Mouse (Mus musculus): ENCODE measurements around the gene Saysd1. TPM values are rescaled to one million over a fixed set of nuclear protein-coding genes. Genes with fewer than 3 reads are reported as not detected.
A peak's percentile ranks its signal among the peaks of the same experiment; 100 is the strongest.

Gene Saysd1
- total and polyA plus RNA-seq, 3 experiments, result 5.3 to 6.6 (median 5.9) TPM

DNA sequence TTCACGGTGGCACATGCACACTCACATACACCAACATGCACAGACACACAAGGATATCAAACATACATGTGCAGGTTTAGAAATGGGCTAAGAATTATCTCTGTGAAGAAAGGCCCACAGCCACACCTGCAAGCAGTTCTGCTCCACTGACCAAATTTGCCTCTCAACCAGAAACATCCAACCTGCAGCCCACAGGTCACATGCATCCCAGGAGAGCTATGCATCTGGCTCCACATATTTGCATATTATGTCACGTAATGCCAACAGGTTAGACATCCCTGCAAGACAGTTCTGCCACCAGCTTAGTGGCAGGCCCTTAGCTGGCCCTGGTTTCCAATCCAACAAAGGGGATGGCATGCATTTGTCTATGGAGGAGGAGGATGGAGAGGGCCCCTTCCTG lies 29.7 kb upstream of the Saysd1 start:
- in situ Hi-C loops (cut with MboI; ENCODE audit: low pct_ligation_motif_present, low pct_unique_long_range_greater_than_20kb, low sequenced_read_pairs), result no loop called here
- H3K4me2 ChIP-seq (ENCODE audit: insufficient read depth, low read depth, poor library complexity, severe bottlenecking), result no peak overlapping the region
- dilution Hi-C loops (cut with MboI; ENCODE audit: extremely low pct_ligation_motif_present, extremely low pct_unique_long_range_greater_than_20kb, low sequenced_read_pairs), result no loop called here
- no peak overlapping the region for H3K27ac ChIP-seq (ENCODE audit: insufficient read depth, low read depth)
- H3K36me3 ChIP-seq (replicated peaks in 1 of 2; ENCODE audit: control insufficient read depth in 1 of 2, insufficient read depth in 1 of 2, low read length in 1 of 2), result peaks cover 0 to 76% of the 10 kb centered on the region in 2 experiments
- H3K4me1 ChIP-seq (ENCODE audit: control insufficient read depth in 1 of 2, insufficient read depth in 2 of 2), result peaks cover 40 to 95% of the 10 kb centered on the region in 2 experiments
- H3K9ac ChIP-seq (ENCODE audit: insufficient read depth, low read depth), result no peak overlapping the region
- DNase-seq (ENCODE audit: extremely low read depth), result no peak
- no peaks in the 10 kb centered on the region for H3K9me3 ChIP-seq (replicated peaks; ENCODE audit: low read length)
- no peaks in the 10 kb centered on the region for H3K27me3 ChIP-seq (replicated peaks)
- TF ChIP-seq TCF12 (IDR thresholded peaks at IDR 0.05; ENCODE audit: low read depth, low read length) (peak; percentile 49; the same call in 1 of the 2 replicates), MXI1 (IDR thresholded peaks at IDR 0.05; ENCODE audit: low read depth, low read length) (no peak), EP300 (IDR thresholded peaks at IDR 0.05; ENCODE audit: low read length) (peak; percentile 26; the same call in 1 of the 2 replicates), MAZ (IDR thresholded peaks at IDR 0.05; ENCODE audit: low read depth, low read length) (no peak), CTCF (conservative IDR thresholded peaks at IDR 0.05 in 1 of 2, IDR thresholded peaks at IDR 0.05 in 1 of 2; ENCODE audit: low read depth in 2 of 2, low read length in 2 of 2) (no peak), ETS1 (conservative IDR thresholded peaks at IDR 0.05; ENCODE audit: low read depth, low read length) (peak; percentile 74), BHLHE40 (IDR thresholded peaks at IDR 0.05; ENCODE audit: low read depth, low read length) (peak; percentile 93)
- H3K79me2 ChIP-seq (replicated peaks; ENCODE audit: control insufficient read depth, extremely low read depth, insufficient read depth, poor library complexity, severe bottlenecking), result peaks cover 31% of the 10 kb centered on the region
- H3K4me3 ChIP-seq (replicated peaks in 1 of 3; ENCODE audit: low read depth in 2 of 3, low read length in 2 of 3, poor library complexity in 1 of 3), result no peak overlapping the region

DNA sequence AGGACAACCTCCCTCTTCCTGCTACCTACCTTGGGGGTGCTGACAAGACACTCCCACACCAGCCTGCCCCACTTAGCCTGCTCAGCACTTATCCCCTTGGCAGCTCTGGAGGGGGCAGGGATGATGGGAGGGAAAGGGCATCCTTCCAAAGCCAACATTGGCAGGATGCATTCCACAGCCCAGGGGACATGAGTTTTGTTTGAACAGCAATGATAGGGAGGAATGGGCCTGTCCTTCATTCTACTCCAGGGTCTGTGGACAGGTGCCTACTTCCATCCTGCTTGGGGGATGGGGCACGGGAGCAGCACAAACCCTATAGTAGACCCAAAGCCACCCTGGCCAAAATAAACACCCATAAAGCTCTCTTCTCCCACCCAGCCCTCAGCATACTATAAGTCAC lies 27.1 kb upstream of the Saysd1 start:
- TF ChIP-seq MXI1 (IDR thresholded peaks at IDR 0.05; ENCODE audit: low read depth, low read length), result no peak
- in situ Hi-C loops (cut with MboI; ENCODE audit: low pct_ligation_motif_present, low pct_unique_long_range_greater_than_20kb, low sequenced_read_pairs) (no loop called here), dilution Hi-C loops (cut with MboI; ENCODE audit: extremely low pct_ligation_motif_present, extremely low pct_unique_long_range_greater_than_20kb, low sequenced_read_pairs) (no loop called here)
- peaks cover 14% of the 10 kb centered on the region for H3K79me2 ChIP-seq (replicated peaks; ENCODE audit: control insufficient read depth, extremely low read depth, insufficient read depth, poor library complexity, severe bottlenecking)
- no peak overlapping the region for H3K4me3 ChIP-seq (replicated peaks in 1 of 3; ENCODE audit: low read depth in 2 of 3, low read length in 2 of 3, poor library complexity in 1 of 3)
- H3K4me1 ChIP-seq (ENCODE audit: control insufficient read depth in 1 of 2, insufficient read depth in 2 of 2), result peaks cover 27 to 93% of the 10 kb centered on the region in 2 experiments
- no peaks in the 10 kb centered on the region for H3K27me3 ChIP-seq (replicated peaks)
- no peak overlapping the region for H3K4me2 ChIP-seq (ENCODE audit: insufficient read depth, low read depth, poor library complexity, severe bottlenecking)
- H3K36me3 ChIP-seq (replicated peaks in 1 of 2; ENCODE audit: control insufficient read depth in 1 of 2, insufficient read depth in 1 of 2, low read length in 1 of 2), result peaks cover 0 to 70% of the 10 kb centered on the region in 2 experiments
- H3K27ac ChIP-seq (ENCODE audit: insufficient read depth, low read depth), result no peak overlapping the region
- no peak for DNase-seq (ENCODE audit: extremely low read depth)
- no peak overlapping the region for H3K9ac ChIP-seq (ENCODE audit: insufficient read depth, low read depth)
- H3K9me3 ChIP-seq (replicated peaks; ENCODE audit: low read length), result no peaks in the 10 kb centered on the region

DNA sequence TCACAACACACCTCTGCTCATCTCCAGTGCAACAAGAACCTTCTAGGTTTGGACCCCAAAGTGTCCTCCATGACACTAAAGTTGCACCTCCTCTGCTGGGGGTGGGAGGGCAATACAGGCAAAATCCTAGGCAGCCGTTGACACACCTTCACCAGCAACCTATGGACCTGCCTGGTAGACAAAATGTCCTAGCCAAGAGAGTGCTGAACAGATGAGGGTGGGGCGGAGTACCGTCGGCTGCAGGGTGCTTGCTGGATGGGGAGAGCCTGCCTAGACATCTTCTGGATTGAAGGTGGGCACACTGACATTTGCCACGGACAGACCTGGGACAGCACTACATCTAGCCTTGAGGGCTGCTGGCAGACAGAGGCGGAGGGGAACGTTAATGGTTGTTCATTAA lies 26.1 kb upstream of the Saysd1 start:
- no peak for DNase-seq (ENCODE audit: extremely low read depth)
- dilution Hi-C loops (cut with MboI; ENCODE audit: extremely low pct_ligation_motif_present, extremely low pct_unique_long_range_greater_than_20kb, low sequenced_read_pairs), result no loop called here
- Histone ChIP-seq H3K36me3 (replicated peaks in 1 of 2; ENCODE audit: control insufficient read depth in 1 of 2, insufficient read depth in 1 of 2, low read length in 1 of 2) (peaks cover 0 to 68% of the 10 kb centered on the region in 2 experiments), H3K9me3 (replicated peaks; ENCODE audit: low read length) (no peaks in the 10 kb centered on the region), H3K27ac (ENCODE audit: insufficient read depth, low read depth) (no peak overlapping the region), H3K4me2 (ENCODE audit: insufficient read depth, low read depth, poor library complexity, severe bottlenecking) (no peak overlapping the region), H3K4me3 (replicated peaks in 1 of 3; ENCODE audit: low read depth in 2 of 3, low read length in 2 of 3, poor library complexity in 1 of 3) (no peak overlapping the region), H3K27me3 (replicated peaks) (no peaks in the 10 kb centered on the region), H3K79me2 (replicated peaks; ENCODE audit: control insufficient read depth, extremely low read depth, insufficient read depth, poor library complexity, severe bottlenecking) (peaks cover 9% of the 10 kb centered on the region), H3K9ac (ENCODE audit: insufficient read depth, low read depth) (no peak overlapping the region), H3K4me1 (ENCODE audit: control insufficient read depth in 1 of 2, insufficient read depth in 2 of 2) (peaks cover 32 to 93% of the 10 kb centered on the region in 2 experiments)
- TF ChIP-seq MAZ (IDR thresholded peaks at IDR 0.05; ENCODE audit: low read depth, low read length), result no peak
- TF ChIP-seq JUND (conservative IDR thresholded peaks at IDR 0.05; ENCODE audit: low read depth, low read length), result no peak
- TF ChIP-seq ELF1 (IDR thresholded peaks at IDR 0.05; ENCODE audit: low read depth, low read length), result no peak
- TF ChIP-seq RAD21 (IDR thresholded peaks at IDR 0.05; ENCODE audit: low read depth, low read length), result no peak
- TF ChIP-seq MAX (IDR thresholded peaks at IDR 0.05; ENCODE audit: low read length), result no peak
- TF ChIP-seq NELFE (IDR thresholded peaks at IDR 0.05; ENCODE audit: low read depth, low read length), result no peak
- TF ChIP-seq USF2 (conservative IDR thresholded peaks at IDR 0.05; ENCODE audit: low read depth, low read length), result no peak
- no peak for TF ChIP-seq JUN (IDR thresholded peaks at IDR 0.05; ENCODE audit: insufficient read depth, low read depth, low read length)
- no peak for TF ChIP-seq CHD2 (IDR thresholded peaks at IDR 0.05; ENCODE audit: low read length)
- no peak for TF ChIP-seq E2F4 (IDR thresholded peaks at IDR 0.05; ENCODE audit: insufficient replicate concordance, low read depth, low read length)
- no peak for TF ChIP-seq UBTF (IDR thresholded peaks at IDR 0.05; ENCODE audit: low read depth, low read length)
- TF ChIP-seq NRF1 (IDR thresholded peaks at IDR 0.05; ENCODE audit: low read depth, low read length), result no peak
- no peak for TF ChIP-seq SIN3A (IDR thresholded peaks at IDR 0.05; ENCODE audit: low read length)
- TF ChIP-seq EP300 (IDR thresholded peaks at IDR 0.05; ENCODE audit: low read length), result no peak
- TF ChIP-seq GABPA (IDR thresholded peaks at IDR 0.05; ENCODE audit: insufficient replicate concordance, low read depth, low read length), result no peak
- TF ChIP-seq ETS1 (conservative IDR thresholded peaks at IDR 0.05; ENCODE audit: low read depth, low read length), result no peak
- TF ChIP-seq TBP (conservative IDR thresholded peaks at IDR 0.05; ENCODE audit: low read depth, low read length), result no peak
- TF ChIP-seq MYC (IDR thresholded peaks at IDR 0.05; ENCODE audit: low read depth, low read length), result no peak
- no peak for TF ChIP-seq TCF12 (IDR thresholded peaks at IDR 0.05; ENCODE audit: low read depth, low read length)
- no peak for TF ChIP-seq ZC3H11A (IDR thresholded peaks at IDR 0.05; ENCODE audit: low read depth, low read length)
- in situ Hi-C loops (cut with MboI; ENCODE audit: low pct_ligation_motif_present, low pct_unique_long_range_greater_than_20kb, low sequenced_read_pairs), result no loop called here

Data from CH12.LX (cell line).